Mouse (Mus musculus): Measurements from ENCODE around the gene Chst3.
"Not testable (repeated sequence)": the region's sequence is repeated elsewhere in the genome, so short reads cannot be mapped to it uniquely, and the experiment has no call there.

Chst3 gene

DNA sequence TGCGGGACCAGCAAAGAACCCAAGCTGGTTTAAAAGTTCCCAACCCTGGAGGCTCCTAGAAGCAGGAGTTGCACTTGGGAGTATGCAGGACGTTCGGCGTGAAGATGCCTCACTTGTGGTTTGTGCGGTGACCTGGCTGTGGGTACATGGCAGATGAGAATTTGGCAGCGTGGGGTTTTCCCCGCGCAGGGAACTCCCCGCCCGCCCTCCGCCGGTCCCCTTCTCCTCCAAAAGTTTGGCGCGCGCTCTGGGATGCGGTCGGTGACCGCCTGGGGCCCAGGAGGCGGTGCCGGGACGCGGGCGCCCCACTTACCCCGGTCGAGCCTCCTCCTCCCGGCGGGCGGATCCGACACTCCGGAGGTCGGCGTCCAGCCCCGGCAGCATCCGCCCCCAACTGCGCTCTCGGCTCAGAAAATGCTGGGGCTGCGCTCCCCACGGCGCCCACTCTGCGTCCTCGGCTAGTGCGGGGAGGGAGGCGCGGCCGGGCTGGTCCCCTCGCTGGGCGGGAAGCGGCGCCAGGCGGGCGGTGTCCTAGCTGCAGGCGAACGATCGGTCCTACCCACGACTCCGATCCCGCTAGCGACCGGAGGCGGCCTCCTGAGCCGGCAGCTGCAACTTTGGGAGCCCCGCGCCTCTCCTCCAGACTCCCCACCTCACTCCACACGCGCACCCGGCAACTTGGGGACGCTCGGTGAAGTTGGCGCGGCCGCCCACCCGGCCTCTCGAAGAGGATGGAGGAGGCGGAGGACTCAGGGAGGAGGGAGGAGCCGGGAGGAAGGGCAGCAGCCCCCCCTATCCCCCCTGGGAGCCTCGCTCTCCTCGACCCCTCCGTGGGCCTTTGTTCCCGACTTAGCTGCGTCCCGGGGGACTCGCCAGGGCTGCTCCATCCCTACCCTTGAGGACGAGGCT is at the start of gene Chst3:
Gene Chst3 (minus strand): TSS at position 670 of the 909 bp plus-strand sequence.
- no peak for DNase-seq (ENCODE audit: low spot score)

- no peak for DNase-seq (ENCODE audit: low spot score)
Measured at GRCm38 (mm10) chr10:60268738-60269137, 49.7 kb upstream of the Chst3 start.

- no peak for DNase-seq (ENCODE audit: low spot score)
Measured at GRCm38 (mm10) chr10:60266842-60267401, 47.9 kb upstream of the Chst3 start.

DNA sequence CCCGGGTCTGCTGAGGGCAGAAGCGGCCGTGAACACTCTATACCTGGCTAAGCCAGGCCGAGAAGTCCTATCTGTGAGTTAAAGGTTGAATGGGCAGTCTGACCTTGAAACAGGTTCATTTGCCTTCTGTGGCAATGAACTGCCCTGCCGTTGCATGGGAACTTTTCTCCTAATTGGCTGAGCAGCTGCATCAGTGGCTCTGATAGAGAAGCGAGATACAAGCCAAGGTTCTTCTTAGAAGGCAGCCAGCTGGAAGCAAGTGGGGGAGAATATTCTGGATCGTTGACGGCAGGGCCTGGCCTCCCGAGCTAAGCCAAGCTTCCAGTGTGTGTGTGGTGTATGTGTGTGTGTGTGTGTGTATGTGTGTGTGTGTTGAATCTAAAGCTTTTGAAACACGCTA is 46.2 kb upstream of the Chst3 start:
- DNase-seq (ENCODE audit: low spot score): no peak

DNA sequence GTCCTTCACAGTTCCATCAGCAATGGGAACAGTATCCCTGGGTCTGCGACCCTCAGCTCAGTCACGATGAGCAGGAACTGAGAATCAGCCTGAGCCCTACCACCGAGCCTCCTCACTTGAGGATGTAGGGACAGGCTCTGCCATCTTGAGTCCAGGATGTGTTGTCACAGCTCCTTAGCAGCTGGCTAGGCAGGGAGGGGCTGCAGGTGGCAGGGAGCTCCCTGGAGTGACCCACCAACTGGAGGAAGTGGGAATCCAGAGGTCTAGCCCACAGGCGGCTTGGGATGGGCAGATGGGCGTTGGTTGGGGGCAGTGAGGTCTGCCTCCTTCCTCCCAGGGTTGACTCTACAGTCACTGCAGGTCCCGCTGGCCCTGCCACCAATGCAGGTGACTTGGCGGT is 44.3 kb upstream of the Chst3 start:
- DNase-seq (ENCODE audit: low spot score): no peak

DNA sequence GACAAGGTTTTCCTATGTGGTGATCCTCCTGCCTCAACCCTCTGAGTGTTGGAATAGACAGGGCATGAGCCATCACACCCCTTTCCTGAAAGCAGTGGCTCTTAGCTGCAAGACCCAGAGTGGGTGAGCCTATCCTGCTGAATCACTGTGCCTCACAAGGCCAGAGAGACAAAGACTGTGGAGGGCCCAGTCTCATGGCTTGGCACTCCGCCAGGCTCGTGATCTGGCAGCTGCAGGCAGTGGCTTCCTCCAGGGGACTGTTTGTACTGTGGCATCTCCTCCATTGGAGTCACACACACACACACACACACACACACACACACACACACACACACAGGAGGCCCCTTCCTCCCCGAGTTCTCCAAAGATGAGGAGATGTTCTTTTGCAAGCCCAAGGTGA is 43.3 kb upstream of the Chst3 start:
- DNase-seq (ENCODE audit: low spot score): peak; percentile 71

DNA sequence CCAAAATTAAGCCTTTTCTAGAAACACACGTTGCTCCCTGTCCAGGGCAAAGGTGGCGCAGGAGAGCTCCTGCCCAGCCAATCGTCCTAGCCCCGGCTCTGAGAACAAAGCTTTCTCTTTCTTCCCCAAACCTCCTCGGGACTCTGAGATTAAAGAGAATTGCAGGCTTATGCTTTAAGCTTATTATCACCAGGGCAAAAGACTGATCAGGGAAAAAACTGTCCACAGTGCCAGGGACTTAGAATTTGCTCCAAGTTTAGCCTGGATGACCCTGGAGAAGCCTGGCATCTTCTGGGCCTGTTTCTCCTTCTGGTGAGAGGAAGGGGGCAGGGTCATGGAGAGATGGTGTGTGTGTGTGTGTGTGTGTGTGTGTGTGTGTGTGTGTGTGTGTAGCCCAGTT is 42.5 kb upstream of the Chst3 start:
- DNase-seq (ENCODE audit: low spot score): no peak

DNA sequence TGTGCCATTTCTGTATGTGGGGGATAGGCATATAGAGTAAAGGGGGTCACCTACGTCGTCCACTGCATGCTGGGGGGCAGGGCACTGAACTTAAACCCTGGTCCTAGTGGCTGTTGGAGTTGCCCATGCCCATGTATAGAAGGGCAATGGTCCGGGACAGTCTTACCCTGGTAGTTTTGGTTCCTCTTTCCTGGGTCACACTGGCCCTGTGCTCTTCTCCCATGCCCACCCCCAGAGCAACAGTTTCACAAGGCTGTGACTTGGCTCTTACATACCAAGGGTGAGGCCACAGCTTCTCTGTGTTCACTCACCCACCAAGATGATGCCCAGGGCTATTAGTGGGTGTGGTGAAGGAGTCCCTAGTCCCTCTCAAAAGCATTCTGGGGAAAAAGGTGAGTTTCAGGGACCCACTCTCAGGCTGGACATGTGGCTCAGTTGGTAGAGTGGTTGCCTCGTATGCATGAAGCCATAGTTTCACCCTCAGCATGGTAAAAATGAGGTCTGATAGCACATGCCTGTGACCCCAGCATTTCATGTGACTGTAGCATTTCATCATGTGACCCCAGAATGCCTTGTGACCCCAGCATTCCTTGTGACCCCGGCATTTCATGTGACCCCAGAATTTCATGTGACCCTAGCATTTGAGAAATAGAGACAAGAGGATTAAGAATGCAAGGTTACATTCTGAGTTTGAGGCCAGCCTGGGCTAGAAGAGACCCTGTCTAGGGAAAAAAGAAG is 41.7 kb upstream of the Chst3 start:
- no peak for DNase-seq (ENCODE audit: low spot score)

GRCm38 (mm10) chr10:60257261-60257825 is 38.3 kb upstream of the Chst3 start:
- DNase-seq (ENCODE audit: low spot score): no peak

DNA sequence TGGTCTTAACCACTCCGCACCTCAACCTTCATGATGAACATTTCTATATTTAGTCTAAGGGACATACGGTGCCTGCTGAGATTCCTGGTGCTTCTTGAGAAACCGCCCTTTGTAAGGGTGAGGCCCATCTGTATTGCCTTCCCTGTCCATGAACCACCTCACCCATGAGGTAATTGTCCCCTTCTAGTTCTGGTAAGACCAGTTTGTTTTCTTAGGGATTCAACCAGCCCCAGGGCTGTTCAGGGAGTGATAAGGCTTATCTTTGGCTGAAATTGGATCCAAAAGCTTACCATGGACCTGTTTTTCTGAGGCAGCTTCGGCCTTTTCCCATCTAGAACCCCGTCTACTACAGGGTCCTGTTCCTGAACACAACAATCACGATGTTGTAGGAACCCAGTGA is 37.0 kb upstream of the Chst3 start:
- DNase-seq (ENCODE audit: low spot score): no peak

DNA sequence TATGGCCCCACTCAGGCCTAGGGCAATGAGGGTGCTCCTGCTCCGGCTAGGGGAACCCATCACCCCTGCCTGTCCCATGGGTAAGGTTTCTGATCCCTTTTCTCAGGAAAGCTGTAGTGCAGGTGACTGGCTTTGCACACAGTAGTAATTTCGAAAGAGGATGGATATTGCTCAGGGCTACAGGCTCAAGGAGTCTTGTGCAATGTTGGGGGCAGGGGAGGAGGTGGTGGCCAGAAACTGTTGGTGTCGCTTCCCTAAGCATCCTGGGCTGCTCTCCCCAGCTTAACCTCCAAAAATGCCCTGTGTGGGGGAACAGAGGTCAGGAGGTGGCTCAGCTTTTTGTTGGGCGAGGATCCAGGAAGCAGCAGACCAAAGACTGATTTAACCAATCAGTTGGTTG is 33.5 kb upstream of the Chst3 start:
- peak; percentile 59 for DNase-seq (ENCODE audit: low spot score)

DNA sequence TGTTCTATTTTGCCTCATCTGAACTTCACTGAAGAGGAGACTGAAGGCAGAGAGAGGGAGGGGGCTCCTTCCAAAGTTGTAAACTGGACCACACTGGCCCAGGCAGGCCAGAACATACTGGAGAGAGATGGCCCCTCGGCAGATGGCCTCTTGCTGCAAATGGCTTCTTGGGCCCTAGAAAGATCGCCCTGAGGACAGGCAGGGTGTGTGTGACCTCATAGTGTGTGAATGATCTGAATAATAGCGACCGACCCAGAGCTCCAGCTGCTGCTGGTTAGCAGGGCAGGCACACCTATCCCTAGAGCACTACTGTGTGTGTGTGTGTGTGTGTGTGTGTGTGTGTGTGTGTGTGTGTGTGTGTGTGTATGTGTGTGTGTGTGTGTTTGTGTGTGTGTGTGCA is 33.1 kb upstream of the Chst3 start:
- DNase-seq (ENCODE audit: low spot score): no peak

DNA sequence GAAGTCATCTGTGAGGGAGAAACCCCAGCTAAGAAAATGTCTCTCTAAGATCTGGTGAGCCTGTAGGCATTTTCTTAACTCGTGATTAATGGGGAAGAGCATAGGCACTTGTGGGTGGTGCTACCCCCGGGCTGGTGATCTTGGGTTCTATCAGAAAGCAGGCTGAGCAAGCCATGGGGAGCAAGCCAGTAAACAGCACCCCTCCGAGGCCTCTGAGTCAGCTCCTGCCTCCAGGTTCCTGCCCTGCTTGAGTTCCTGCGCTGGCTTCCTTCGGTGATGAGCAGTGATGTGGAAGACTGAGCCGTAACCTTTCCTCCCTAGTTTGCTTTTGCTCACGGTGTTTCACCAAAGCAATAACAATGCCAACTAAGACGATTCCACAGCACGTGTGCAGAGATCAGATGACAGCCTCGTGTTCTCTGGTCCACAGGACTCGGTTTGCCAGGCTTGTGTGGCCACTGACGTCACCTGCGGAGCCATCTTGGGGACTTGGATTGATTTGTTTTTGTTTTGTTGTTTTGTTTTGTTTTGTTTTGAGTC is 31.4 kb upstream of the Chst3 start:
- no peak for DNase-seq (ENCODE audit: low spot score)

- not testable (repeated sequence) for DNase-seq (ENCODE audit: low spot score)
Measured at GRCm38 (mm10) chr10:60248345-60248744, 29.3 kb upstream of the Chst3 start.

DNA sequence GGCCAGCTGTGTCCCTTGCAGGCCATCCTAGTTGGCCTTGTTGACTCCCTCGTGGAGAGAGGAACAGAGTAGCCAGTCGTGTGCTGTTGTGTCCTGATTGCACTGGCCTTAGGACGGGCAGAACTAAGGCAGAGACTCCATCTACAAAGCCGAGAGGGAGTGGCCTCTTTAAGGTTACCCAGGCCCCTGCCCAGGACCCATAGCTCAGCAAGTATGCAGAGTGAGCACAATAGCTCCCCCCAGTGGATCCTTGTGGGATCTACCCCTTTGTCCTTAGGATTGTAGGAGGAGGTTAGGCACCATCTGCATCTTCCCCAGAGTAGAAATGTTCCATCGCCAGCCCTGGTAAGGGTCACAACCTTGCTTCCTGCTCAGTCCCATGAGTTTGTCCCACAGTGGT is 27.5 kb upstream of the Chst3 start:
- DNase-seq (ENCODE audit: low spot score): peak; percentile 61

DNA sequence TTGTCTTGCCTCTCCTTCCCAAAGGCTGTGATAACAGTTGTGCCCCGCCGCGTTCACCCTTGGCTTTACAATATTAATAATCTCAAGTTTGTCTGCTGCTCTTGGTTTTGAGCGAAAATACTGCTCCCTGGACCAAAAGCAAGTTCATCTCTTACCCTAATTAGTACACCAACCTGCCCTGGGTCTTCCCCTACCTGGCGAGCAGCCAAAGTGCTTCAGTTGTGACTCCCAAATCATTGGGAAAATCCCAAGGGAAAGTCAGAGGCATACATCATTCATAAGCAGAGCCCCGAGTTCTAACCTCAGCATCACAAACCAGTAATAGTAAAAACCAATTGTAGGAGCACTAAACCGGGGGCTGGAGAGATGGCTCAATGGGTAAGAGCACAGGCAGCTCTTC is 26.6 kb upstream of the Chst3 start:
- DNase-seq (ENCODE audit: low spot score): peak; percentile 31

GRCm38 (mm10) chr10:60245041-60245440 is 26.0 kb upstream of the Chst3 start:
- peak; percentile 93 for DNase-seq (ENCODE audit: low spot score)

GRCm38 (mm10) chr10:60243941-60244340 is 24.9 kb upstream of the Chst3 start:
- DNase-seq (ENCODE audit: low spot score): no peak

GRCm38 (mm10) chr10:60240416-60240815 is 21.4 kb upstream of the Chst3 start:
- no peak for DNase-seq (ENCODE audit: low spot score)

DNA sequence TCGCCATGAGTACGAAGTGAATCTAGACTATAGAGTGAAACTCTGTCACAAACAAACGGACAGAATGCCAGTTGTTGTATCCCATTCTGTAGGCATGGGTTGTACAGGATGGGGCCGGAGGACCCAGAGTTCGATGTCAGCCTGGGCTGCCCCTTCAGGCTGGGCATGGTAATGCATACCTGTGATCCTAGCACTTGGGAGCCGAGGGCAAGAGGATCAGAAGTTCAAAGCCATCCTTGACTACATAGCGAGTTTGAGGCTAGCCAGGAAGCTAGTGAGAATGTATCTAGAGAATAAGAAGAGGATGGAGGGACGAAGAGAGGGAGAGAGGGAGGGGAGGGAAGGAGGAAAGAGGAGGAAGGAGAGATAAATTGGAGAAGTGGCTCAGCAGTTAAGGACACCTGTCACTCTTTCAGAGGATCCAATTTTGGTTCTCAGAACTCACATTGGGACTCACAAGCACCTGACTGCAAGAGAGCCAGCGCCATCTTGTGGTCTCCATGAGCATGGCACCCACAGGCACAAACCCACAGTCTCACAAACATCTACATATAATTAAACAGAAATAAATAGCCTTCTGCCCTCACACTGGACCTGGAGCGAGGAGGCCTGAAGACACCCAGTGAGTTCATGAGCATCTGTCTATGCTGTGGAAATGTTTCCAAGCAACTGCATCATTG is 18.6 kb upstream of the Chst3 start:
- peak; percentile 59 for DNase-seq (ENCODE audit: low spot score)

DNA sequence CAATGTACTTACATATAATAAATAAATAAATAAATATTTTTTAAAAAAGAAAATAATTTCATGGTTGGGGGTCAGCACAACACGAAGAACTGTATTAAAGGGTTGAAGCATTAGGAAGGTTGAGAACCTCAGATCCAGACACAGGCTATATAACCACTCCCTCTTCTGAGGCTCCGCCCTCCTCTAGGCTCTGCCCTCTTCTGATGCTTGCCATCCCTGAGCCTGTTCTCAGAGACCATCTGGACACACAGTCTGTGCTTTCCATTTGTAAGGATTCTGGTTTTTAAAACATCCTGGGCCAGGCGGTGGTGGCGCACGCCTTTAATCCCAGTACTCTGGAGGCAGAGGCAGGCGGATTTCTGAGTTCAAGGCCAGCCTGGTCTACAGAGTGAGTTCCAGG is 16.8 kb upstream of the Chst3 start:
- DNase-seq (ENCODE audit: low spot score): not testable (repeated sequence)

DNA sequence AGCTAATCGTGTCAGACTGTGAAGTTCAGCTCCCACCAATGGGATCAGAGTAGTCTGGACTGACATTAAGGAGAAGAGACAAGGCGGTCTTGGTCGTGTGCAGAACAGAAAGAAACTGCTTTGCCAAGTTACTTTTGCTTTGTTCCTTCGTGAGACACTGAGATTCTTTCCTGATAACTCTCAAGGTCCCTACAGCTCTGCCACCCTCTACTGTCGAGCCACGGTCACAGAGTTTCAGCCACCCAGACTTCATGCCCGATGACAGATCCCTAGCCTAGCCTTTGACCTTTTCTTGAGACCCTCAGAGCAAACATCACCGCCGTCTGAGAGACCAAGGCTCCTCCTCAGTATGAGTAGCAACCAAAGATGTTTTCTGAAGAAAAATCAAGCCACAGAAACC is 14.9 kb upstream of the Chst3 start:
- DNase-seq (ENCODE audit: low spot score): no peak

All from adipocyte (in vitro differentiated cells).